Mouse (Mus musculus) spleen, postnatal 14 days (tissue): ENCODE measurements around the gene Ubox5.
A peak's percentile ranks its signal among the peaks of the same experiment; 100 is the strongest.
"Not testable (repeated sequence)": the region's sequence is repeated elsewhere in the genome, so short reads cannot be mapped to it uniquely, and the experiment has no call there.

ENCODE experiments used
- DNase-seq, 2 experiments: peaks; one replicate each; pipeline ENCODE4 v3.0.0; 2021 to 2022; ENCODE audit warnings: low spot score in 2 of 2

The Ubox5 gene

DNA sequence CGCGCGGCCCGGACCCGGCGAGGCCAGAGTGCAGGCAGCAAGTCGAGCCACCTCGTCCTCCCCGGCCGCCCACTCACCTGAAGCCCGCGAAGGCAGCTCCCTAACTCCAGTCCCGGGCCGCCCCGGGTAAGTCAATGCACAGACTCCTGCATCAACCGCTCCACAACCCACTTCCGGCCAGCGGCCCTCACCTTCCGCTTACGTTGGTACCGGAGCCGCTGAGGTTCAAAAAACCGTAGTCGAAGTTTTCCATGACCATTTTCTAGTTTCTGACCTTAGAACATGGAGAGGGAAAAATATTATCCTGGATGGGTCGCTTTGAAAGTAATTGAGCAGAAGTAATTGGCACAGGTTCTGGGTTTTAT, at the start of gene Ubox5, which contains the start of gene Fastkd5:
Ubox5 (minus strand) TSS at position 200 of the 365 bp plus-strand sequence.
Fastkd5 (minus strand) TSS at position 189 of the 365 bp plus-strand sequence.
- DNase-seq = peak; percentile 80 to 86

DNA sequence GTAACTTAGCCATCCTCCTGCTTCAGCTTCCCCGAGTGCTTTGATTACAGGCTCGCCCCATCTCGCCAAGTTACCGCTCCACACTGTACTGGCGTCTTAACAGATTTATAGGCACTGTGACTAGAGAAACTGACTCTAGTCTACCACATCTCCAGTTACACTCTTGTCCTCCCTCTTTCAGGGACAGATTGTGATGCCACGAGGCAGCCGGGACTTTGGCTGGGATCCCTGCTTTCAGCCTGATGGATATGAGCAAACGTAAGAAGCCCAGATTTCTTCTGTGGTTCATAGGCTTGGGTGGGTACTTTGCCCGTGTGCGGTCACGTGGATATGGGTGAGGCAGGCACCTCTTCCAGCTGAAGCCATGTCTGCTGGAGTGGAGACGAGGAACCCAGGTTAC, 49.3 kb upstream of the Ubox5 start:
- DNase-seq = no peak

DNA sequence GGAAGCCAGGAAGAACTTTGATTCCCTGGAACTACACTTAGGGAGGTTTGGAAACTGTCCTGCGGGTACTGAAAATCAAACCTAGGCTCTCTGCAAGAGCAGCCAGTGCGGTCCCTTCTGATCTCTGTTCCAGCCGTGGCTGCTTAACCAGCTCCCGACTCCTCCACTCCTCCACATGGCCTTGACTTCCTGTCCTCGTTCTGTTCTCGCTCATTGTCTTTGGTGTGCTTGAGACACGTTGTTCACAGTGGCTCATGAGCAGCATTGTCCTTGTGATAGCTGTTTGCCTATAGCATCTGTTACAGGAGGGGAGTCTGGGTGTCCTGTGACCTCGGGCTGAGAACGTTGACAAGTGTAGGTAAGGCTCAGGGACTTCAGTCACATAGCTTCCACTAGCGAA, 47.4 kb upstream of the Ubox5 start:
- DNase-seq = no peak

DNA sequence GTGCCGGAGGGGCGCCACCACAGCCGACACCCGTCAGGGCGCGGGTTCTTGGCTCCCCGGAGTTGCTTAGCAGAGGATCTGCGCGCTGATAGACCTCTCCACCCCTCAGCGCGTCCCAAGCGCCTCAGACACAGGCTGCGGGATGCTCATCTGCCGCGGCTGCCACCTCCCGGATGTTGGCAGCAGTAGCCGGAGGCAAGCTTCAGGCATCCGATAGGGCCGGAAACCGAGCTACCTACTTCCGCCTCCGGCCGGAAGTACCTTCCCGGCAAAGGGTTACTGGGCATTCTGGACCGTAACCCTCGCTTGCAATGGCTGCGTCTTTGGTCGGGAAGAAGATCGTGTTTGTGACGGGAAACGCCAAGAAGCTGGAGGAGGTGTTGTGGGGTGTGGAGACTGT, 37.7 kb upstream of the Ubox5 start, which contains the start of gene Itpa:
Itpa (plus strand) TSS at position 52 of the 400 bp plus-strand sequence.
- peak; percentile 74 to 80 for DNase-seq

DNA sequence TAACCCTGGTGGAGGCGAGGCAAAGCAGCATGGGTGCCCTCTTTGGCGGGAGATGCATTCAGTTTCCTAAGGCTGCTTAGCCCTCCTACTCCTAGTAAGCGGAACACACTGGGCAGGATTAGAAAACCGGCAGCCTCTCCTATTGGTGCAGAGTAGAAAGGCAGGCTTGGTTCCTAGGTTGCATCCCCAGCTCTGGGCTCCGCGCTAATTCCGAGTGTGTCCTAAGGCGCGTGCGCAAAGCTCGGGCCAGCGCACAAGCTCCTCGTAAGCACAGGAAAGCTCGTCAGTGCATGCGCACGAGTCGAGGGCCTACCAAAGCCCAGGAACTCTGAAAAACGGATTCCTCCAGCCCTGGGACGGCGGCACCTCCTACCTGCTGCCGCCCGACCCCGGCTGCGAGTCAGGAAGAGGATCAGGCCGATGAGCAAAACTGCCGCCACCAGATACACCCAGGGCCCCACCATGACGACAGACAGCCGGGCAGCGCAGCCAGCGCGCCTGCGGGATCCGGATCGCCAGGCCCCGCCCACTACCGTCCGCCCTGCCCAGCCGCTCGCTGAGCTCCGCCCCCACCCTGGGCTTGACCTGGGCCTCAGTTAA, 34.4 kb upstream of the Ubox5 start, which contains the start of gene Ddrgk1:
Ddrgk1 (minus strand) TSS at position 558 of the 600 bp plus-strand sequence.
- peak; percentile 86 to 88 for DNase-seq

DNA sequence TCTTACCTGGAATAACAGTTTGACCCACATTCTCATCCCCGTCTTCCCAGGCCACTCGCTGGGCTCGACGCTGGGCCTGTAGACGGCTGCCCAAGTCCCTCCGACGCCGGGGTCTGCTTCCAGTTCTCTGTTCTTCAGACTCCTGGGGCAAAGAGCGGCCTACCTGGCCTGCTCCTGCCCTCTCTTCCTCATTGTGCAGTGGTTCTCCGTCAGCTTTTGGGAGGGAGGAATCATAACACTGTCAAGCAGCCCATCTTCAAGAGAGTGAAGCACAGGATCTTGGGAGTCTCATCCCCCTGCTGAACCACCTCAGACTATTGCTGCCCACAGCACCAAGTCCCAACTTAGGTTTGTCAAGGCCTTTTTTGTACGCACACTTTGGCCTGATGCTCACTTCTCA, 33.5 kb upstream of the Ubox5 start:
- no peak for DNase-seq

DNA sequence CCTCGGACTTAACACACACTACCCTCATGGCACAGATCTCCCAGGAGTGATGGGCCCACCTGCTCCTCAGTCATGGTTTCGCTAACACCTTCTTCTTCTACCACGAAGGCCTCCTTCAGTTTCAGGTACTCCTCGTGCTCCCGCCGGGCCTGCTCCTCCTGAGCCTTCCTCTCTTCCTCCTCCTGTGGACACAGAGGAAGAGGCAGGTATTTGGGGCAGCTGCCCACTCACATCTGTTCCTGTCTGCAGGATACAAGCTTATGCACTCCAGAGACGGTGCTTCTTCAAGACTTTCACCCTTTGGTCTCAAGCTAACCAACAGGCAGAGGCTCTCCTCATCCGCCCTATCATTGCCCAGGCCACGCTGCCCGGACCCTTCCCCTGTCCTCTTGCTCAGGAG, 28.7 kb upstream of the Ubox5 start:
- no peak for DNase-seq

DNA sequence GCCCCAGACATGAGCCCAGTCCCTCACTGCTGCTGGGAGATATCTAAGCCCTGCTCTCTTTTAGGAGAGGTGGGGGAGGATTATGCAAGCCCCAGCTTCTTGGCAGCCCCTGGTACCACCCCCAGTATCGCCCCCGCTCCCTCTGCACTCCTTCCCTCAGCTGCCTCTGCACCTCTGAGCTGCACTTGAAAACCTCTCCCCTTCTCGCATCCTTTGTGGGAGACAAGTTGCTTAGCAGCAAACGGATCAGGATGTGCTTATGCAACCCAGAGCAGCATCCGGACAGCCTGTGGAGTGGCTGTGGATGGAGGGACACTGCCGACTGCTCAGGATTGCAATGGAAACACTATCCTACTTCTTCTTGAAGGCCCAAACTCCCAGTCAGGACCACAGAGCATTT, 27.7 kb upstream of the Ubox5 start:
- no peak for DNase-seq

DNA sequence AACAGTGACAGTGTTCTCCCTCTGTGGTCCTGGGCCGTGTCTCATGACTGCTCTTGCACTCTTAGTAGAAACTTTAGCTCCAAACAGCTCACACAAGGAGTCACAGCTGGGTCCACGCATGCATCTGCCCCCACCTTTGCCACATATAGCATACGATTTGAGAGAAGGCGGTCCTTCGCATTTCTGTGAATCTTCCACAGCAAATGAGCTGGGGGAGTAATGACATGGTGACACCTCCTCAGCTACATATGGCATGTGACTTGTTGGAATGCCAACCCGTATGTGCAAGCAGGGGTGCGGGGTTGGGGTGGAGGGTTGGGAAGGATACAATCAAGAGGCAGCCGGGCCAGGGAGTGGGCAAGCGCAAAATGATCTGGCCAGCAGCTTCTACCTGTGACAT, 26.7 kb upstream of the Ubox5 start:
- no peak for DNase-seq

DNA sequence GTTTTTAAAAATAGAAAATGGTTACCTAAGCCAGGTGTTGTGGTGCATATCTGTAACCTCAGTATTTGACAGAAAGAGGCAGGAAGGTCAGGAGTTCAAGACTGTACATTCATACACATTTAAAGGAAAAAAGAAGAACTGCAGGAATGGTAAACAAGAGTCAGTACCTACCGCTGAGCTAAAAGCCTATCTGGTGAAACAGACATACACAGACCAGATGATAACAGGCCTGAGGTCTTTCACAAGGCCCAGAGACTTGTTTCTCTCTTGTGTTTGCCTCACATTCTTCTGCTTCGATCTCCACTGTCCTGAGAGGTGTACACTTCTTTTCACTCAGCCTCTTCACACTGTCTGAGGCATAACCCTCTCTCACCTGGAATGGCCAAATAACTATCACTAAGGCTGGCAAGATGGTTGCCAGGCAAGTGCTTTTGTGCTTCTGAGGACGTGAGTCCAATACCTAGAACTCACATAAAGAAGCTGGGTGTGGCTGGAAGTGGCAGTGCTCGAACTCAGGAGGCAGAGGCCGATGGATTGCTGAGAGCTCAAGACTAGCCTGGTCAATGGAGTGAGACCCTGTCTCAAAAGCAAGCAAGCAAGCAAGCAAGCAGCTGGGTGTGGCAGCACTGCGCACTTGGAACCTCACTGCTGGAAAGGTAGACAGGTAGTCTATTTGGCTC, 26.0 kb upstream of the Ubox5 start:
- DNase-seq = no peak

DNA sequence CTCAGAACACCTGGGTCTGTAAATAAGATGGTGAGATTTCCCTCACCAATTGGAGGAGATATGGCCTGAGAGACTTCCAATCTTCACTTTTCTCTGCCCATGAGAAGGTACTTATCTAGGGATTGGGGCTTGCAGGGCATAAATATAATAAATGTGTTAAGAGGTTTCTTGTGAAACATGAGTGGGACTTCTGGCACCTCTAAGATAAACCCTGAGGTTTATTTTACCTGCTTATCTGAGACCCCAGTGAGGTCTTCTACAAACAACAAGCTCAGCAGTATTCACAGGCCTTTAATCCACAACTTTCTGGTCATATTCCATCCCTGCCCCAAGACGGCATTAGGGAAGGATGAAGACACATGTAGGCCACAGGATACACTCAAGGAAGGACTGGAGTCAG, 23.9 kb upstream of the Ubox5 start:
- no peak for DNase-seq

DNA sequence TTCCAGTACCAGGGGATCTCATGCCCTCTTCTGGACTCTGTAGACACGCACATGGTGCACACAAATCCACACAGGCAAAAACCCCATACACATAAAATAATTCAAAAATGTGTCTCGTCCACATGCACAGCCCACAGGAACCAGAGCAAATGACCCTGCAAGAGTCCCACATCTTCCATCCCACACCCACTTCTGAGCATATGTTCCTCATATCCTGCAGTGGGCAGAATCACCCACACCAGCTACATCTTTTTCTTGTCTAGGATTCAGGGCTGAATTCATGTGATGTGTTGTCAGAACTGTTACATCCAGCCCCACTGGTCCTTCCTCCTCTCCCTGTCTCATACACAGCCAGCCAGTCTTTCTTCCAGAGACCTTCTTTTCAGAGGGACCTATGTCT, 23.5 kb upstream of the Ubox5 start:
- DNase-seq = no peak

DNA sequence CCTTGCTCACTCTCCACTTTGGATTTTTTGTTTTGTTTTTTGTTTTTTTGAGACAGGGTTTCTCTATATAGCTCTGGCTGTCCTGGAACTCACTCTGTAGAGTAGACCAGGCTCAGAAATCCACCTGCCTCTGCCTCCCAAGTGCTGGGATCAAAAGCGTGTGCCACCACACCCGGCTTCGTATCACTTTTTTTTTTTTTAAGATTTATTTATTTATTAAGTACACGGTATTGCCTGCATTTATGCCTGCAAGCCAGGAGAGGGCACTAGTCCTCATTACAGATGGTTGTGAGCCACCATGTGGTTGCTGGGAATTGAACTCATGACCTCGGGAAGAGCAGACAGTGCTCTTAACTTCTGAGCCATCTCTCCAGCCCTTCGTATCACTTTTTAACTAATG, 19.2 kb upstream of the Ubox5 start:
- DNase-seq = not testable (repeated sequence)

DNA sequence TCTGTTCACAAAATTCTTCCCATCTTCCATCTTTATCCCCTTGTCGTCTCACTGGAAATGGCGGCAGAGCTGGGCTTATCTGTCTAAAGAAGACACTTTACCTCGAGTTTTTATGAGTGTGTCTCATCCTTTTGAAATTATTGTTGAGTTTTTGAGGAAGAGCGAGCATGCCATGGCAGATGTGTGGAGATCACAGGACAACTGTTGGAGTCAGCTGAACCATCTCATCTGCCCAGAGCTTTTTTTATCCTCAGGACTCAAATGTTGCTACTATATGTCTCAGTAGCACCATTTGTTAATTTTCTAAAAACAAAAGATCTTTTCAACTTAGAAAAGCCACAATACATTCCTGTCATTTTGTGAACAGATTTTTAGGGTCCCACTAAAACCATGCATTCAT, 15.4 kb upstream of the Ubox5 start:
- no peak for DNase-seq

DNA sequence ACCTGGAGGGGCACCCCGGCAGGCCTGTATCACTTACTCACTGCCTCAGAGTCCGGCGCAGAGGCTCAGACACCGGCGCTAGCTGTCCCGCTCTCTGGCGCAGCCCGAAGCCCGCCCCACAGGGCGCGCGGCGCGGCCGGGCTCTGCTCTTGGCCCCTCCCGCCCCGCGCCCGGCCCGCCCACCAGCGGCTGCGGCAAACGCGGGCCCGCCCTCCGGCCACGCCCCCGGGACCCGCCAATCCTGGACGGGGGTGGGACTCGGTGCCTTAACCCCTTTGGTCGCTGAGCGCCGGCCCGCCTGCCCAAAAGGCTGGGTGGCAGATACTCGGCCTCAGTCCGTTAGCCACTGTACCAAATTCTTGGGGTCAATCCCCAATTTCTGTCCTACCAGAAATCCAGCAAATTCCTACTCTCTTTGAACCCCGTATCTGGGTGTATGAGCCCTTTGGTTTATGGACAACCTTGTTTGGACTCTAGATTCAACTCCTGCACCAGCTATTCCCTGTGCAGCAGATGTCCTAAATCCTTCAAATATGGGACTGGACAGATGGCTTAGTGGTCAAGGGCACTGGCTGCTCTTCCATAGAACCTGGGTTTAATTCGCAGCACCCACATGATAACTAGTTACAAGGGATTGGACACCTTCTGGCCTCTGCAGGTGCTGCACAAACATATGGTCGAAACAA, 13.0 kb upstream of the Ubox5 start, which contains the start of gene Lzts3:
Lzts3 (minus strand) TSS at position 120 of the 686 bp plus-strand sequence.
- DNase-seq = peak; percentile 90 to 92

DNA sequence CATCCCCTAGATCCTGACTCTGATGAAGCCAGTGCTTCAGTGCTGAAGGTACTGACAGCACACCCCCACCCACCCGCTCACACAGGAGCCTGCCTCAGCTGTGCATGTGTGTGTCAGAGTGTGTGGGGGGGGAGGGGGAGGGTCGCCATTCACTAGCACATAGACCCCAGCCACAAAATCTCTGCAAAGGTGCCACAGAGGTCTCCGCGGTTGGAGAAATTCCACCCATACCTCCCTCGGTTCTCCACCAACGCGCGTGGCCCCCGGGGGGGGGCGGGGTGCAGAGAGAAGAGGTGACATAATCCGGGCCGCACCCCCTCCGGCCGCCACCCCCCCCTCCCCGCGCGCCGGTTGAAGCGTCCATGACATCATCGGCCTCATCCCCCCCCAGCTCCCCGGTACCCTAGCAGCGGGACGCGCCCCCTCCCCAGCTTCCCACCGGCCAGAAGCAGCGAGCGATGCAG, 12.4 kb upstream of the Ubox5 start:
- no peak for DNase-seq

DNA sequence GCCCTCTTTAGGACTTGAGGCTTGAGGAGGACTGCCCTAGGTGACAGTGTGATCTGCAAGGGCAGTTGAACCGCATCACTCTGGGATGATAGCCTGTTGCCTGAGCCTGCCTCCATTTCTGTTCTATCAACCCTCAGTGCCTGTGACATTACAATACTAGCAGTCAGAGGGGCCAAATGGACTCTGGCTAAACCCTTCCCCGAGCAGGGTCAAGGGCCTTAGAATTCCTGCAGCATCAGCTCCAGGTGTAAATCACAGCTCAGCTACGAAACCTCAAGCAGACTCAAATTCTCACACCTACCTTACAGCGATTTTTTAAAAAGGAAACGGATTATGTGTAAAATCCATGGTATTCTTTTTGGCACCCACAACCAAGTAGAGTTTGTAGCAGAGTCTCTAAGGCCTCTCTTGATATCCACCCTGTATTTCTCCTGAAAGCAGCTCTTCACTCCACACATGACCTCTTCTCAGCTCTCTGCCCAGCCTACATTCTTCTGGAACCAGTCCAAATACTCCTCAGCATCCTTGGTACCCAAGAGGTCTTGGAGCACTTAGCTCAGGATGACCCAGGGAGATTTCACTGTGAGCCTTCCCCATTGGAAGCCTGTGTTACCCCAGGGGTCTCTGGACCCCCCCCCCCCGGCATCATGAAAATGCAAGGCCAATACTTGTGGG, 11.7 kb upstream of the Ubox5 start:
- no peak for DNase-seq

DNA sequence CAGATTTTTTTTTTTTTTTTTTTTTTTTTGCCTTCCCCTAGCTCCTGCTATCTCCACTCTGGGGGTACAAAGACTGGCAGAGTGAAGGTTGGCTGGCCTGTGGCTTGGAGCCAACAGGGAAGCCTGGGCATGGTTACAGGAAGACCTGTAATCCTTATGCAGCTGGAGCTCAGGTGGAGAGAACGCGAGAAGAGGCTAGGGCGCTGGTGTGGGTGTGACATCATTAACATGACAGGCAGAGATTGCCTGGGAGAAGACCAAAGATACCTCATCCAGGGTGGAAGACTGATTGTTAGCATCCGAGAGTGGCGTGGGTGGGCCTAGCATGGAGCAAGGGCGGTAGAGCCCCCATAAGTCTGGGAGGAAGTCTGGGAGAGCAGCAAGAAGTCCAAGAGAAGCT, 9.4 kb upstream of the Ubox5 start:
- DNase-seq = no peak

DNA sequence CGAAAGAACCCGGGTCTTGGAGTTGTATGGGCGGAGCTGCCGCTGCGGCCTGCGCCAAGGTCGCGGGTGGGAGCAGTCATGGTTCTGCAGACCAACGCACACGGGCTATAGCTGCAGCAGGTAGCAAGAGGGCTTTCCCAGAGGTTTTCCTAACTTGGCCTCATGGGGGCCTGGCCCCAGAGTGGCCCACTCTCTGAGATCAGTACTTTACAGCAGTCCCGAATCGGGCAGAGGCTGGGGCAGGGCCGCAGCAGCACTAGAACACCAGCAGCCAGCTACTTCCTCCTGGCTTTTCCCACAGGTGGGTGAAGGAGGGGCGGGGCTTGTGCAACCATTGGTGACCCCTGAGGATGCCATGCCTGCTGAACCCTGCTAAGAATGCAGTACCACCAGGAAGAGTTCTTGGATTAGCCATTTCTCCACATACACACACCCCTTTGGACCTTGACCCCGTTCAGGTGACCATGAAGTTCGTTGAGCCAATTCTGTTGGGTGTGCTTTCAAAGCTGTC, 8.3 kb upstream of the Ubox5 start:
- DNase-seq = no peak

DNA sequence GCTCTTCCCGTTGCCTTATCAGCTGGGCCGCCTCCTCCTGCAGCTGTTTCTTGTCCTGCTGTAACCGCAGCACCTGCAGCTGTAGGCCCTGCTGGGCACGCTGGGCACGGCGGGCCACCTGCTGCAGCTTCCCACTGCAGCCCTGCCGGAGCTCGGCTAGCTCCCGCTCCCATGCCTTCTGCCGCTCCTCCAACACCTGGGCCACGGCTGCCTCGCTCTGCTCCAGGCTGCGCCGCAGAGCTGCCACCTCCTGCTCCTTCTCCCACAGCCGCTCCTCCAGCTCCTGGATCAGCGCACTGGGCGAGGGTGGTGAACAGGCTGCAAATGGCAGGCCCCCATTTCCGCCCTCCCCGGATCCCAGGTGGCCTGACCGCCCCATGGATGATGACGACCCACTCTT, 6.0 kb upstream of the Ubox5 start:
- no peak for DNase-seq

DNA sequence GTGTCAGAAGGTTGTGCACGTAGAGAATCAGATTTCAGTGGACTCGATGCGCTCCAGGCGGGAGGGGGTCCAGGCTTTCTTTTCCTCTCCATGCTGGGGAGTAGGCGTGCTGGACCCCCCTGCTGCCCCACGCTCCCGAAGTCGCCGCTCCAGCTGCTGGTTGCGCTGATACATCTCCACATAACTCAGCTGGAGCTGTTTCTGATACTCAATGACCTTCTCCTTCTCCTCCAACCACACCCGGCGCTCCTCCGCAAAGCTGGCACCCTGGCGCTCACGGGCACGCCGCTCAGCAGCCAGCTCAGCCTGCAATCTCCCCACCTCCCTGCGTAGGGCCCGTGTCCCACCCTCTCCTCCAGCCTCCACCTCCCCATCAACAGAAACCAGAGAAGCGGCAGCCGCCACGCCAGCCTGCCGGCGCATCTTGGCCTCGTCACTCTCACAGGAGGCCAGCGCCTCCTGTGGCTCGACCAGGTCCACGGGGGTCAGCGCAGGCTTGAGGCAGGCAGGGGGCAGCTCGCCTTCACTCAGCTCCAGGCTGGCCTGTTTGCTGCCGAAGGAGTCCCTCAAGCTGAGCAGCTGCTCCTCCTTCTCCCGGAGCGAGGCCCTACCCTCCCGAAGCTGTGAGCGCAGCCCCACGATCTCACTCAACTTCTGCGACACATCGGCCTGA, 5.0 kb upstream of the Ubox5 start:
- DNase-seq = no peak
